Comparison of ENCODE assay signal across 19 mouse cellular contexts in genomic region chr14:14395535-14395934, GRCm38 (mm10). TPM values are rescaled to one million over a fixed set of nuclear protein-coding genes. Genes with fewer than 3 reads are reported as not detected.
"Had no signal": no experiment of that assay in that cellular context is flagged by ENCODE, and none has a peak within 500 bp of the region (broad histone marks: within the 10 kb centered on the region; RNA-seq: fewer than 3 reads in every experiment).

No protein-coding gene starts in this region.

- ATAC-seq: intestine, postnatal 0 days had no signal

- H3K27me3 ChIP-seq: liver, embryonic 15.5 days; neural tube, embryonic 13.5 days had no signal

- H3K27ac ChIP-seq: left cerebral cortex, adult 2 months; limb, embryonic 10.5 days; liver, embryonic 15.5 days; neural tube, embryonic 13.5 days; stomach, postnatal 0 days had no signal

- H3K36me3 ChIP-seq: limb, embryonic 10.5 days; liver, embryonic 15.5 days; neural tube, embryonic 13.5 days had no signal

- H3K4me3 ChIP-seq: left cerebral cortex, adult 2 months; limb, embryonic 10.5 days; liver, embryonic 15.5 days; myocyte; neural tube, embryonic 13.5 days had no signal

- DNase-seq: kidney, adult 8-10 months; kidney, postnatal 25 days; lung, adult 2 months; lung, postnatal 10 days; lung, postnatal 4 days; right cerebral cortex, adult 18-20 months; right cerebral cortex, postnatal 25 days; thymus, postnatal 4 days had no signal

- H3K9ac ChIP-seq: liver, embryonic 15.5 days; neural tube, embryonic 13.5 days had no signal

- H3K9me3 ChIP-seq: limb, embryonic 10.5 days; liver, embryonic 15.5 days; neural tube, embryonic 13.5 days had no signal

- H3K4me2 ChIP-seq: liver, embryonic 11.5 days; liver, embryonic 15.5 days; neural tube, embryonic 13.5 days had no signal

- H3K4me1 ChIP-seq: limb, embryonic 10.5 days; liver, embryonic 15.5 days; neural tube, embryonic 13.5 days had no signal

RNA-seq across cellular contexts. Expression of gene Olfr721-ps1, which starts 5.6 kb away (rescaled TPM):
- polyA plus RNA-seq: intestine, postnatal 0 days; kidney, embryonic 16.5 days; limb, embryonic 10.5 days; limb, embryonic 14.5 days; liver, embryonic 11.5 days; liver, embryonic 15.5 days; lung, adult 2 months; myocyte; neural tube, embryonic 13.5 days; small intestine, adult 2 months; stomach, postnatal 0 days had no signal
